Mouse (Mus musculus) neural tube, embryonic 10.5 days (tissue): Measurements from ENCODE around the gene Macrod2.

Experiments
- DNase-seq: peaks from one replicate; pipeline ENCODE4 v3.0.0-alpha.2; 2017; ENCODE audit warnings: low spot score; ENCODE audit errors: extremely low spot score

Macrod2 gene

DNA sequence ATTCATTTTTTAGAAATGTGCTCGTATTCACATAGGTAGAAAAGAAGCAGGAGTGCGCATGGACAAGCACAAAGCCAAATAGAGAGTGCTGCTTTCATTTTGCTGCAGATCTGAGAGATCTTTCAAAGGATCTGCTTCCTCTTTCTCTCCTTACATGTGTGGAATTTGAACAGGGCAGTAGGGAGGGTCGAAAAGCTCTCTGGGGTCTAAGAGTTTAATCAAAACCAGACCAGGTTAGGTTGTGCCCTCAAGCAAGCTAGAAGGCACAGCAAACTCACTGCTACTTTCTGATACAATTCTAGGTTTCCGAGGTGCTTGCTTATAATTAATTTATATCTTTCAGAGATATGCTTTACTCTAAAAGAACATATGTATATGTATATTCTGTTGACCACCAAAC is 1196.2 kb downstream of the Macrod2 start:
- DNase-seq: no peak

- no peak for DNase-seq
Measured at GRCm38 (mm10) chr2:141594811-141595210, 1199.7 kb downstream of the Macrod2 start.

- no peak for DNase-seq
Measured at GRCm38 (mm10) chr2:141617721-141618120, 1222.6 kb downstream of the Macrod2 start.

DNA sequence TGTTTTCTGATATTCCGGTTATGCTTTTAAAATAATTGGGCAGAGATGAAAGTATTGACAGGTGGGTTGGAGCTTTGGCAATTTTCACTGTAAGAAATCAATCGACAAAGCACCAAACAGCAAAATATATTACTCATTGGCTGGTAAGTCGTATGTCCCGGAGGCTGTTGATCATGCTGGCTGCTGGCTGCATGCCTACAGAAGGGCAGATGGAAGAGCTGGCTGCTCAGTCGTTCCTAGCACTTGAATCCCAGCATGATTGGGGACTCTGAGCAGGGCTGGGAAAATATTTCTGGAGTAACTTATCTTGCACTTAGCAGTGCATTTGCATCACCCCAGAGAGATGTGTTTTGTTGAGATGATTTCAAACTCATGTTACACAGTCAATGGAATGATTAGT is 1223.1 kb downstream of the Macrod2 start:
- DNase-seq: no peak

DNA sequence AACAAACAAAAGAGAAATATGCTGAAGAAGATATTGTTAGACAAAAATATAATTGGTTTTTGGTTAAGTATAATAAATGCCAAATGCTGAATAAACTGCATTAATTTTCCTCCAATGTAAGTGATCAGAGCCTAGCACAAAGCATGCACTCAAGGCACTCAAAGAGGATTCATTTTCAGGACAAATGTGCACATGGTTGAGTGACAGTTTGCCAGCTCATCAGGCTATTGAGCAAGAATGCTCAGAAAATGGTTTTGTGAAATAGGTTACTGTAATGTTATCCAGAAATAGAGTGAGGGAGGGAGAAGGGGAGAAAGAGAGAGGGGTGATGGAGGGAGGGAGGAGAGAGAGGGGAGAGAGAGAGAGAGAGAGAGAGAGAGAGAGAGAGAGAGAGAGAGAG is 1268.9 kb downstream of the Macrod2 start:
- DNase-seq: no peak

GRCm38 (mm10) chr2:141672814-141673213 is 1277.7 kb downstream of the Macrod2 start:
- no peak for DNase-seq

GRCm38 (mm10) chr2:141673405-141673804 is 1278.3 kb downstream of the Macrod2 start:
- no peak for DNase-seq

GRCm38 (mm10) chr2:141697541-141697940 is 1302.4 kb downstream of the Macrod2 start:
- DNase-seq: no peak

- no peak for DNase-seq
Measured at GRCm38 (mm10) chr2:141698320-141698719, 1303.2 kb downstream of the Macrod2 start.

- no peak for DNase-seq
Measured at GRCm38 (mm10) chr2:141700759-141701452, 1305.8 kb downstream of the Macrod2 start.

GRCm38 (mm10) chr2:141711785-141712184 is 1316.7 kb downstream of the Macrod2 start:
- DNase-seq: no peak

DNA sequence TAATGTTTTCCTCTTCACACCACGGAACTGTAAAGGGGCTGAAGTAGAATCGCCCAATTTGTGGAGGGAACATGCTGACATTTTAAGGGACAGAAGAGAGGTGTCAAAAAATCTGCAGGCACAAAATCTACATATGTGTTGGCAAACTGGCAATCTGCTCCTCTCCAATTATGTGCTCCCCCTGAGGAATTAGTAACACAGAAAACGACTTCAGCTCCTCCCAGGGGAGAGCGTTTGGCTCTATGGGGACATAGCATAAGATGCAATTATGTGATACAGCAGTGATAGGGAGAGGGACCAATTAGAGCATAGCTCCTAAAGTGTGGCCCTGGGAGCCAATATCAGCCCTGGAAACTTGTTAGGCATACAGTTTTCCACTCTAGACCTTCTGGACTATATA is 1317.2 kb downstream of the Macrod2 start:
- no peak for DNase-seq

DNA sequence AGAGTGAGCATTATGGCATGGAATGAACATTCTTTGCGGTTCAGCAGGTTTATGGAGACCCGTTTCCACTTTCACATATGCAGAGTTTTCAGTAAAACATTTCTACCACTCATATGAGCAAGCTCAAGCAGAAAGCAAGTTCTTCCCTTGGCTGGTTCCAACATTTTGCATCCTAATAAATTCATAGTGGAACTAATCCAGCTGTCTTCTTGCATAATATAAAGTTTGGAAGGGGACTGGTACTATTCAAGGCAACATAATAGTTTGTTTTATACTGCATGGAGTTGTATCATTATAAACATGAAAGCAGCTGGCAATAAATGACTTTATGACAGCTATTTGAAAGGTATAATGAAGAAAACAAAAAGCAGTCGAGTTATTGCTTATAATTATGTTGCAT is 1320.0 kb downstream of the Macrod2 start:
- no peak for DNase-seq

DNA sequence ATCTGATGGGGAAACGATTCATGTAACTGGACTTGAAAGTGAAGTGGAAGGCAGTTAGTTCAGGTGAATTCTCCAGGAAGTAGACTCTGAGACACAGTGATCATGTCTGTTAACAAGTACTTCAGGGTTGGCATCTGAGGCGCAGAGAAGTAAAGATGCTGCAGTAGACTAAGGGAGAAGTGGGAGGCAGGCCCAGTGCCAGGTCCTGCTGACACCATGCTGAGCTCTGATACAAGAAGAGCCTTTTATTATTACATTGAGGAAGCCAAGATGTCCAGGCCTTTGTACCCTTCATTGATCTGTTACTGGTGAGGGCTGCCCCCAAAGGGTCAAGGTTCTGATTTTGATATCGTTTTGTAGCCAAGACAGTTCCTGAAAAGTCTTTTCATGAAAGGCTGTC is 1327.4 kb downstream of the Macrod2 start:
- no peak for DNase-seq

DNA sequence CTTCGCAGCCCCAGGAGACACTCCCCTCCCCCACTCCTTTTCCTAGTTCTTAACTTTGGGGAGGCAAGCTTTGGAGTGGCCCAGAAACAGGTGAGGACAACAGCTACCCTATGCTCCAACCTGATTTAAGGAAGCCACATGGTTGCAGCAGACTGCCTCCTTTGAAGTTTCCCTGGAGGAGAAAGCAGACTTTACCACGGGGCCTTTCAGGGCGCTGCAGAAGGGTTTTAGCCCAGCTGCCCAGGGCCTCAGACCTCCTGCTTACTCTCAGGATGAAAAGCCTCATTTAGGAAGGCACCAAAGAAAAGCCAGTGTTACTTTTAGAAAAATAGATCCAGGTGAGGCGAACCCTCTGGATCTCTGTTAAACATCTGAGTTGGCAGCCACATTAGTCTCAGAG is 1333.9 kb downstream of the Macrod2 start:
- DNase-seq: no peak

GRCm38 (mm10) chr2:141736685-141737456 is 1341.8 kb downstream of the Macrod2 start:
- no peak for DNase-seq

GRCm38 (mm10) chr2:141738702-141739101 is 1343.6 kb downstream of the Macrod2 start:
- DNase-seq: no peak

DNA sequence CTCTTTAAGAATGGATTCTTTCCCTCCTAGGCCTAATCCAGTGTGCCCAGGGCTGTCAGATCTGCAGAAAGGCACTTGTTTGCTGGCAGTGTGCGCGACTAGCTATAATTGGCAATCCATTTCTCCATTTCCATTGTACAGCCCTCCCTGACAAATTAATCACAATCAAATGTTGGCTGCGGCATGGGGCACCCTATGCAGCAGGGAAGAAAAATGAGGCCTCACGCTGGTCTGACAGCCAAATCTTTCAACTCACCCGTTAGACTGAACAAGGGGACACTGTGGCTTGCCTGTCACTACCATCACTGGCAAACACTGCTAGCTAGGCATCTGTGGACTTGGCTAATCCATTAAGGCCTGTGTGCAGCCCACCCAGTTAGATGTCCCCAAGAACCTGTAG is 1345.2 kb downstream of the Macrod2 start:
- DNase-seq: no peak

- no peak for DNase-seq
Measured at GRCm38 (mm10) chr2:141800236-141800635, 1405.1 kb downstream of the Macrod2 start.

DNA sequence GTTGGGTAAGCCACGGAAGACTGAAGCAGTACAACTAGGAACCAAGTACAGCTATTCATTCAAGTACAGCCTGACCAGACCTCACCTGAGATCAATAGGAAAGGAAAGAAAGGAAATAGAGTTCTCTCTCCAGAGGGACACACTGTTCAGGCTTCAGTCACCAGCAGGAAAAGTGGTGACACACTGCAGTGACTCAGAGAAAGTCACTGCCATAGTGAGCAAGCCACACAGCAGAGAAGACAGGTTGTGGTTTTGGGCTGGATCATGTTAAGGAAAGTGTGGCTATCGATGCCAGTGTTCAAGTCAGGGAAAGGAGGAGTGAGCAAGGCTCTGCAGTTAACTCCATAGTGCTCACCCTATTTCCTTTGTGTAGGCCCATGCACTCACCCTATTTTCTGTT is 1405.8 kb downstream of the Macrod2 start:
- no peak for DNase-seq

GRCm38 (mm10) chr2:141816266-141816665 is 1421.2 kb downstream of the Macrod2 start:
- DNase-seq: no peak

- no peak for DNase-seq
Measured at GRCm38 (mm10) chr2:141817546-141818180, 1422.6 kb downstream of the Macrod2 start.
